Mouse (Mus musculus) lung, postnatal 14 days (tissue): ENCODE data around the gene Dhps.
A peak's percentile ranks its signal among the peaks of the same experiment; 100 is the strongest.
"Not testable (repeated sequence)": the region's sequence is repeated elsewhere in the genome, so short reads cannot be mapped to it uniquely, and the experiment has no call there.

Source experiments
- DNase-seq: peaks from one replicate; pipeline ENCODE4 v3.0.0; 2021

The Dhps gene

DNA sequence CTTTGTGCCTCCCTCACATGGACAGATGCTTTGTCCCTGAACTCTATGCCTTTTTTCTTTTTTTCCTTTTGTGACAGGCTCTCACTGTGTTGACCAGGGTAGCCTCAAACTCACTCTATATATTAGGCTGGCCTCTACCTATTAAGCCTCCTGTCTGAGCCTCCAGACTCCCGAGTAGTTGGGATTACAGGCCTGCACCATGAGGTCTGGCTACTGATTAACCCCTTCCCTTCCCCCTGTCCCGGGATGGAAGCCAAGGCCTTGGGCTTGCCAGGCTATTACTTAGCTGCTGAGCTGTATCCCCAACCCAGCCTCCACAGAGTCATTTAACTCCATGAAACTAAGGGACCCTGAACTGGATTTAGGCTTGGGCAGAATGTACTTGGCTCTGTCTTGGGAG, 6.3 kb upstream of the Dhps start:
- no peak for DNase-seq

DNA sequence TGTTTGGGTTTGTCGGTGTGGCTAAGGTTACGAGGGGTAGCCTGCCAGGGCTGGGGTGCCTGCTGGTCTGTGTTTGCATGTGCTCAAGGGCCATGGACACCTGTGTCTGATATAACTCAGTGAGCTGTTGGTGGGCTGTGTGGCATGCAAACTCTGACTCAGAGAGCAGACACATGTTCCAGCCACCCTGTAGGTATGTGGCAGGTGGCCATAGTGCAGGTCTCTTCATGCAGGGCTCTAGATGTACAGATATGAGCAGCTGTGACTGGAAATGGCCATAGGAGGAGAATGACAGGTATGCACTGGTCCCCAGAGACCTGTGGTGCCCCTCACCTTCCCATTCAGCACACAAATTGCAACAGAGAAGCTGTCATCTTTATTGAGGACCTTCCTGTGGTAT, 4.4 kb upstream of the Dhps start:
- no peak for DNase-seq

DNA sequence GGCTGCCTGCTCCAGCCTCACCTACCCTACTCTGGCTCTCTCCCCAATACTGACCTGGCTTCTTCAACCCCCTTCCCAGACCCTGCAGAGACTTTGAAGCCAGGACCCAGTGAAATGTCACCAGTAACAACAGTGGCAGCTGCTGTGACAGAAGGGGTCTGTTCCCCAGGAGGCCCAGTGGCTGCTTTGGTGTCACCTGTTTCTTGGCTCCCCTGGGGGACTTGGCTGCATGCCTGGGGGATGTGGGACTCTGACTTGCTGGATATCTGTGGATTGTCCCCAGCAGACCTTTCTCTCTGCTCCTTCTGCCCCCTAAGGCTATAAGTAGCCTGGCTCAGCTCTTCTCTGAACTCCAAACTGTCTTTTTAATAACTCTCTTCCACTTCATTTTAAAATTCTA, 3.6 kb upstream of the Dhps start, which contains the start of gene Gm5741:
Gm5741 (minus strand) TSS at position 1 of the 400 bp plus-strand sequence.
- DNase-seq: no peak

DNA sequence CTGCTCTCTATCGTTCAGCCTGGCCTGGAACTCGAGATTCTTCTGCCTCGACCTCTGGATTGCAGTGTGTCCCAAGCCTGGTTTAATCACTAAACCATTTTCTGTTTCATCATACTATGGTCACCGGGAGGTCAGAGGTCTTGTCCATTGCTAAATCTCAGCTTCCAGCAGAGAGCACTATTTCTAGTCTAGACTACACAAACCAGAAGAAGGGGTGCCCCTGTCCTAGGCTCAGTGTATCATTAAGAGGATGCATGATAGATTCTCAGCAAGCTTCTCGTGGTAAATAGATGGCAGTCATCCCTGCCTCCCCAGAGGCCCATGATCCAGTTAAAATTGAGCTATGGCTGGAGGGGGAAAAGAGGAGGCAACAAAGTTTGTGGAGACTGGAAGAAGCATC, 516 bp upstream of the Dhps start:
- DNase-seq: no peak

DNA sequence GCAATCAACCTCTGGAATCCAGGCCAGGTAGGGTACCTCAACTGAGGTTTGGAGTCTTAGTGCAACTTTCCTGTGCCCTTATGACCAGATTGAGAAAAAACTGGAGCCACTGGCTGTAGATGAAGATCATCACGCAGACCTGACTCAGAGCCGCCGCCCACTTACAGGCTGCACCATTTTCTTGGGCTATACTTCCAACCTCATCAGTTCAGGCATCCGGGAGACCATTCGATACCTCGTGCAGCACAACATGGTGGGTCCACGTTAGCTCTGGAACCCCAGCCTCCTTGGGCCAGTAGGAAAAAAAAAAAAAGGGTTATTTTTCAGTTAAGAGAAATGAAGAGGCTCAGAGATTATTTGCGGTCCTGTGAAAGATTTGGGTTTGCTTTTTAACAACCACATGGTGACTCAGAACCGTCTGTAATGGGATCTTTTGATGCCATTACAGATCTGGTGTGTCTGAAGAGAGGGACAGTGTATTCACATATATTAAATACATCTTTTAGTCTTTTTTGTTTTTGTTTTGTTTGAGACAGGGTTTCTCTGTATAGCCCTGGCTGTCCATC, 890 bp downstream of the Dhps start:
- DNase-seq: no peak

DNA sequence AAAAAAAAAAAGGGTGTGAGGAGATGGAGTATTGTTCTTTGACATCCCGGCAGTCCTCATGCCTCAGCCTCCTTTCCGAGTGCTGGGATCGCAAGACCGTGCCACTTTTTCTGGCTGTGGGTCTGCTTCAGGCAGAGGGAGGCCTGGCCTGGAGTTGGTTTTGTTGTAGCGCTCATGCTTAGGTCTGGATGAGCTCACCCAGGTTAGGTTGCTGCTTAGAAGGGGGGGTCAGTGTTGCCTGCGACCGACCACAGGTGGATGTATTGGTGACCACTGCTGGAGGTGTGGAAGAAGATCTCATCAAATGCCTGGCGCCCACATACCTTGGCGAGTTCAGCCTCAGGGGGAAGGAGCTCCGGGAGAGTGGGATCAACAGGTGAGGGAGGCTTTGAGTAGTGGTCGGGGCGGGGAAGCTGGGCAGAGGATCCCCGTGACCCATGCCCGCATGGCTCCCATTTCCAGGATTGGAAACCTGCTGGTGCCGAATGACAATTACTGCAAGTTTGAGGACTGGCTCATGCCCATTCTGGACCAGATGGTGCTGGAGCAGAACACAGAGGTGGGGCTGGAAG, 1.6 kb downstream of the Dhps start:
- DNase-seq: no peak

DNA sequence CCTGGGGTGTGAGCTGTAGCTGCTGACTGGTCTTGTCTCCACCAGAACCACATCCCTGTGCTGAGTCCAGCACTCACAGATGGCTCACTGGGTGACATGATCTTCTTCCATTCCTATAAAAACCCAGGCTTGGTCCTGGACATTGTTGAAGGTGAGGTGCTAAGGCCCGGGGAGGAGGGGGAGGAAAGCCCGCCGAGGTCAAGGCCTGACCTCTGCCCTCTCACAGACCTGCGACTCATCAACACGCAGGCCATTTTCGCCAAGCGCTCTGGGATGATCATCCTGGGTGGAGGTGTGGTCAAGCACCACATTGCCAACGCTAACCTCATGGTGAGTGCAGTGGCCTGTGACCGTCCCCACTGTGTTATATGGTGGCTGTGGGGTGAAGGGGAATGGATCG, 2.6 kb downstream of the Dhps start:
- no peak for DNase-seq

DNA sequence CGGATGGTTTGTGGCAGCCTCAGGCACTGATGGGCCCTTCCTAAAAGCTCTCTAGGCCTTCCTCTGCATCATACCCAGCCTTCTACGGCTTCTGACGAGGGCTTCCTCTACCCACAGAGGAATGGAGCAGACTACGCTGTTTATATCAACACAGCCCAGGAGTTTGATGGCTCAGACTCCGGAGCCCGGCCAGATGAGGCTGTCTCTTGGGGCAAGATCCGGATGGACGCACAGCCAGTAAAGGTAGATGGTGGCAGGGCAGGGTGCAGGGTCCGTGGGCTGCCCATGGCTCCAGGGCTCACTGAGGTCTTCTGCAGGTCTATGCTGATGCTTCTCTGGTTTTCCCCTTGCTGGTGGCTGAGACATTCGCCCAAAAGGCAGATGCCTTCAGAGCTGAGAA, 3.1 kb downstream of the Dhps start:
- no peak for DNase-seq

DNA sequence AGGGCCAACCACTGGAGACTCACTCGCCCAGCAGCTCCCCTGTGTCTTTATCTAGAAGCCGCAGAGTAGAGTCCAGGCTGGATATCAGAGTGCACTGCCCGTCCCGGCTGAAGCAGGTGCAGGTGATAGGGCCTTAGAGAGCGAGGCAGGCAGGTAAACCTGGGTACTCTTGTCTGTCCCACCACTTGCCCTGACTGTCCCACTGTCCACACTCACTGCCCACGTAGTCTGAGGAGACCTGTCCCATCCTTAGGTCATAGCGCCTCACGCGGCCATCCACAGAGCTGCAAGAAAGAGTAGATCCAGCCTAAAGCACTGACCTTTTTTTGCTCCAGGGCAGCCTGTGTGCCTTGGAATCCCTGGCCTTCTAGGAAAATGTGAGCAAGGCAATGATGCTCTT, 4.4 kb downstream of the Dhps start:
- DNase-seq: peak; percentile 66

DNA sequence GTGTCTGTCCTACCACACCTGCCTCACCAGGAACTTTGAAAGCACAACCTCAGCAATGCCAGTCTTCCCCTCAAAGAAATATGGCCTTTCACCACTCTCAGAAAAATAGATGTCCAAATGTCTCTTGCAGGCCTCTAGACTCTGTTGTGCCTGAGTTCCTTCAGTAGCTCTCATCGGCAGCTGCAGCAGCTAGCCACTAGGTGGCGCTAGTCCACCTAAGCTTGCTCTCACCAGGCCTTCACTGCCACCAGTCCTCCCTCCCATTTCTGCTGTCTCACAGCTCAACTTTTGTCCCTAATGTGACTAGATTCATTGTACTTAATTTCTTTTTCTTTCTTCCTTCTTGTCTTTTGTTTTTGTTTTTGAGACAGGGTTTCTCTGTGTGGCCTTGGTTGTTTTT, 5.4 kb downstream of the Dhps start:
- peak; percentile 84 for DNase-seq

DNA sequence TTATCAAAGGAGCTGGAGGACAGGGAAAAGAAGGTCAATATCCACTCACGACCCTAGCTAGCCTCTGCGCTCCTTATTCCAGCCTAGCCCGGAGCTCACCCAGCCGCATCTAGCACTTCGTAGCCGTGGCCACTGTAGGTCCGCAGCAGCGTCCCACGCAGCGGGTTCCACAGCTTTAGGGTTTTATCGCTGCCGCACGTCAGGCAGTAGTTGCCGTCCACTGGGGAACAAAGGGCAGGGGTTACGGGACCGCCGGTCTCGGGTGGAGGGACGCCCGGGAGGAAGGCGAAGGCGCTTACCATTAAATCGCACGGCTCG, 8.6 kb downstream of the Dhps start:
- DNase-seq: no peak

DNA sequence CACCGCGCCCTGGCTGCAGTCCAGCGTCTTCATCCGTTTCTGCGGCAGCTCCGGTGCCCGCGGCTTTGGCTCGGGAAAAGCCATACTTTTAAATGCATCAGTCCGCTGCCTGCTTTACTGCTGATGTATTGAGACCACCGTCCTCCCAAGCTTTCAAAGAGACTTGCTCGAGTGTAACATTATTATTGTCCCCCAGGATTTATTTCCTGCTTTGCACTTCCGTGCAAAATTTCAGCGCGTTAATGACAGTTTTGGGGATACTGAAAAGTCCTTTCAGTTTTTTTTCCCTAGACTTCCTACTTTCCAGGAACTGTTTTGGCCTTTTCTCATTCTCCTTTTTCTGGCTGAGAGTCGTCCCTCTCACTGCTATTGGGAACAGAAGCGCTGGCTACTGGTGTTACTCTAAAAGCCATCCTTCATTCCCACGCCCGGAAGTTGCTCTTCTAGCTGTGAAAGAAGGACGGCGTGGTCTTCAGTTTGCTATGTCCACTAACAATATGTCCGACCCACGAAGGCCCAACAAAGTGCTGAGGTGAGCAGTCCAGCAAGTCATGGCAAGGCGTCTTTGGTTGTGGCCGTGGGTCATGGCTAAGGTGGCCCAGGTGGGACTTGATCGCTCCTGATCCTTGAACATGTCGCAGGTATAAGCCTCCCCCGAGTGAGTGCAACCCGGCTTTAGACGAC, 9.1 kb downstream of the Dhps start, which contains the start of gene Wdr83os:
Wdr83os (plus strand) TSS at position 209 of the 684 bp plus-strand sequence.
- DNase-seq: peak; percentile 61

DNA sequence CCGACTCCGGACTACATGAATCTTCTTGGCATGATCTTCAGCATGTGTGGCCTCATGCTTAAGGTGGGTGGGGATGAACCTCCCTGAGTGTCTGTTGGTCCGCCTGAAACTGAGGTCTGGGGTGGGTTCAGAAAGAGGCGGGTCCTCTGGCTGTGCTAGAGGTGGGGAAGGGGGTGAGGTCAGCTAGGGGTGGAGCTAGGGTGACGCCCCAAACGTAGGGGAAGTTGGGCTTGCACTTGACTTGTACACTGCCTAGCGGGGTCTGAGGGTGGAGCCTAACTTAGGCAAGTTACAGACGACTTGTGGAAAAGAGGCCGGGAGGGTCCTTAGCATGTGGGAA, 9.6 kb downstream of the Dhps start, which contains the start of gene Wdr83:
Wdr83 (minus strand) TSS at position 91 of the 340 bp plus-strand sequence.
- peak; percentile 44 for DNase-seq

DNA sequence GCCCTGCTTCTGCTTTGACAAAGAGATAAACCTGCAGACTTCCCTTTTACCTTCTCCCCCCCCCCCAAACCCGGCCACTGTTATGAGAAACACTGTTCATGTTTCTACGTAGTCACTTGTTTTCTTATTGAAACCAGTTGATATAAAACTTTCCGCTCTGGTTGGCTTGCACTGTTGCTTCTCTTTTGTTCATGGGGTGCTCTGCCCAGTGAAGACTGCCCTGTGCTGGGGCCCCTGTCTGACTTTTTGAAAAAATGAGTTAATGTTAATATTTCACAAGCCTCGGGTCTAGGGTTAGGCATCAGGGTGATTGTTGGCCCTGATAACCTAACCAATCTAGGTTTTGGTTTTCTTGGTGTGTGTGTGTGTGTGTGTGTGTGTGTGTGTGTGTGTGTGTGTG, 10.6 kb downstream of the Dhps start:
- DNase-seq: not testable (repeated sequence)

DNA sequence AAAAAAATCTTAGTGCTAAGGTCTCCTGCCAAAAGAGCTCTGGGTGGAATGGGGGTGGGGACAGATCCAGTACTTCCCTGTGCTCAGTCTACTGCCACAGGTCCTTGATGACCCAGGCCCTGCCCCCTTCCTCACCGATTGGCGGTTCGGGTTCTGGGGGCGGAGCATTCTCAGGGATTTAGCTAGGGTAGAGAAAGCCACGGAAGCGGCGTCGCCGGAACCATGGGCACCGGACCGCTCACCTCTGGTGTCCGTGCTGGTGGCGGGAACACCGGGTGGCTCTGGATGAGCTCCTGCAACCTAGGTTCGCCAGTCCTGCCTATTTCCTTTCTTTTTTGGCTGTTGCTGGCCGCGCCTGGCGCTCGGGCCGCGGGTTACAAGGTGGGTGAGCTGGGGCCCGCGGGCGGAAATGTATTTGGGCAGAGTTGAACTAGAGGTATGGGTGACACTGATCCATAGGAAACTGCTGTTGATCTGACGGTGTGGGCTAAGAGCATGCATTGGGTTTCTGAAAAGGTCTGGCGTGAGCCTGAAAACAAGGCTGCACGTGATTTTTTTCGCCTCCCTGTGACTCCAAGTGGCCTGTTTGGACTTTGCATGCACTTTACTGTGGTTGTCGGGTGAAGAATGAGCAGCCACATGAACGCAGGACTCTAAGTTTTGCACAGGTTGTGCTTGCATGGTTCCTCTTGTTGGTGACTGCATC, 11.7 kb downstream of the Dhps start, which contains the start of gene Man2b1:
Man2b1 (plus strand) TSS at position 163 of the 706 bp plus-strand sequence.
- DNase-seq: peak; percentile 91

DNA sequence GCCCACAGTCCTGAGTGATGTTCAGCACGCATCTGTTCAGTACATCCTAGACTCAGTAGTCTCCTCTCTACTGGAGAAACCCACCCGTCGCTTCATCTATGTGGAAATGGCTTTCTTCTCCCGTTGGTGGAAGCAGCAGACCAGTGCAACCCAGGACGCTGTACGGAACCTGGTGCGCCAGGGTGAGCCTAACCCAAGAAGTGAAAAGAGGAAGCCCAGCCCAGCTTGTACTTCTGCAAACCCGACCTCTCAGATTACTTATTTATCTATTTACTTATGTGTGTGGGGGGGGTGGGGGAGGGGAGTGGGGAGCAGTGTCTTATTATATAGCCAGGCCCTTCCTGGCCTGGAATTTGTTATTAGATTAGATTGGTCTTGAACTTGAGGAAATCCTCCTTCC, 13.1 kb downstream of the Dhps start:
- no peak for DNase-seq

DNA sequence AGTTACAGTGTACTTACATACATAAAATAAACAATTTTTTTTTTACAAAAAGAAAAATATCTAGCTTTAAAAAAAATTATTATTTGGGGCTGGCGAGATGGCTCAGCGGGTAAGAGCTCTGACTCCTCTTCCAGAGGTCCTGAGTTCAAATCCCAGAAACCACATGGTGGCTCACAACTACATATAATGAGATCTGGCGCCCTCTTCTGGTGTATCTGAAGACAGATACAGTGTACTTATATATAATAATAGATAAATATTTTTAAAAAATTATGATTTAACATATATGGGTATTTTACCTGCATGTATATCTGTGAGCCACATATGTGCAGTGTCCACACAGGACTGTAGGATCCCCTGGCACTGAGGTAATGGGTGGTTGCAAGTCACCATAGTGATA, 14.7 kb downstream of the Dhps start:
- peak; percentile 17 for DNase-seq

DNA sequence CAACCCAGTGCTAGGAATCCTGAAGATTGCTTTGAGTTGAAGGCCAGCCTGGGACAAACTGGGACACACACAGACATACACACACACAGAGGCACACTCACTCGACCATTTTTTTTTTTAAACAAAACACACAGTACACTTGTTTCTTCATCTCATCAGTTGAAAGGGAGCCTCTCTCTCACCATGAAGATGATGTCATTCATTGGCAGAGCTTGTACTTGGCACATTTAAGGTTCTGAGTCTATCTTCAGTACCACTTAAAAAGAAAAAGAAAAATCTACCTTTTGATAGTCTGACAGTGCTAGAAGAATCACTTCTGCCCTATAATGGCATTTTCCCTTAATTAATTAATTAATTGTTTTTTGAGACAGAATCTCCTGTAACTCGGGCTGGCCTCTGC, 17.2 kb downstream of the Dhps start:
- no peak for DNase-seq

DNA sequence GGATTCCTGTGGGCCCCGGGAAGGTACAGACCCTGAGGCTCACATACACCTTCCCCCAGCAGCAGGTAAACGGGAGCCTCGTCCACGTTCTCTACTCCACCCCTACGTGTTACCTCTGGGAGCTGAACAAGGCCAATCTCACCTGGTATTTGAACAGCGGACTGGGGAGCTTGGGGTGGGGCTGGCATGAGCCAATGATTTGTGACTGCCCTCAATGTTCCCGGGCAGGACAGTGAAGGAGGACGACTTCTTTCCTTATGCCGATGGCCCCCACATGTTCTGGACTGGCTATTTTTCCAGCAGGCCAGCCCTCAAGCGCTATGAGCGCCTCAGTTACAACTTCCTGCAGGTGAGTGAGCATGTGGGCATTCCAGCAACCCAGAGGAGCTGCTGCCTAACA, 19.3 kb downstream of the Dhps start:
- no peak for DNase-seq

DNA sequence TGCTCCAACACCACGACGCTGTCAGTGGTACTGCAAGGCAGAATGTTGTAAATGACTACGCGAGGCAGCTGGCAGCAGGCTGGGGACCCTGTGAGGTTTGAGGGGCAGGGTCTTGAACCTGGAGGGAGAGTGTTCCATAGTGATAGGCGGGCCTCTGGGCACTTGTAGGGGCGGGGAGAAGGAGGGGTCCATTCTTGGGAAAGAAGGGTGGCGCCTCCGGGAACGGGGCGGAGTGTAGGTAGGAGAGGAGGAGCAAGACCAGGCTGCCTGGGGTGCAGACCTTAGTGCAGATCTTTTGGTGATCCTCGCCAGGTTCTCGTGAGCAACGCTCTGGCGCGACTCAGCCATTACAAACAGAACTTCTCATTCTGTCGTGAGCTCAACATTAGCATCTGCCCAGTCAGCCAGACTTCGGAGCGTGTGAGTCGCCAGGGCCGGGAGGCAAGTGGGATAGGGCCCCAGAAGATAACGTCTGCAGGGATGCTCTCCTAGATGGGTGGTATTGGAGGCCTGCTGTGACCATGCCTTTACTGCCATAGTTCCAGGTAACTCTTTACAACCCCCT, 20.1 kb downstream of the Dhps start:
- DNase-seq: no peak

DNA sequence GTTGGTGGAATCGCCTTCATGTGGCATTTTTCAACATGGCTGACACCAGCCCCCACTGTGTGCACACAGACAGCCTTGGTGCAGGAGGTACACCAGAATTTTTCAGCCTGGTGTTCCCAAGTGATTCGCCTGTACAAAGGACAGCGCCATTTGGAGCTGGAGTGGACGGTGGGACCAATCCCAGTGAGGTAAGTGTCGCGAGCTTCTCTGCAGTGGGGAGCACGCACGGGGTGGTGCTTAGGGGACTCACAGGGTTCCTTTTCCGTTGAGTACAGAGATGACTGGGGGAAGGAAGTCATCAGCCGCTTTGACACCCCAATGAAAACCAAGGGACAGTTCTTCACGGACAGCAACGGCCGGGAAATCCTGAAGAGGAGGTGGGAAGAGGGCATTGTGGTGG, 23.5 kb downstream of the Dhps start:
- no peak for DNase-seq

DNA sequence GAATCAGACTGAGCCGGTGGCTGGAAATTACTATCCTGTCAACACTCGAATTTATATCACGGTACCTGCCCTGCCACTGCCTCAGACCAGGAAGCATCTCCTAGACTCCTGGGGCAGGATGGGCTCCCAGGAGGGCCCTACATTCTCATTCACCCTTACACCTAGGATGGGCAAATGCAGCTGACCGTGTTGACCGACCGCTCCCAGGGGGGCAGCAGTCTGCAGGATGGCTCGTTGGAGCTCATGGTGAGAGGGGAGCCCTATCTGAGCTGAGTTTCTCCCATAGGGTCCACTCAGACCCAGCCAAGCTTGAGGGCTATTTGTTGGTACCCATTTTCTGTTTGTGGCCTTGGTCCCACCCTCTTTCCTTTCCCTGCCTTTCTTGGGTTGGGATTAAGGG, 24.0 kb downstream of the Dhps start:
- no peak for DNase-seq

DNA sequence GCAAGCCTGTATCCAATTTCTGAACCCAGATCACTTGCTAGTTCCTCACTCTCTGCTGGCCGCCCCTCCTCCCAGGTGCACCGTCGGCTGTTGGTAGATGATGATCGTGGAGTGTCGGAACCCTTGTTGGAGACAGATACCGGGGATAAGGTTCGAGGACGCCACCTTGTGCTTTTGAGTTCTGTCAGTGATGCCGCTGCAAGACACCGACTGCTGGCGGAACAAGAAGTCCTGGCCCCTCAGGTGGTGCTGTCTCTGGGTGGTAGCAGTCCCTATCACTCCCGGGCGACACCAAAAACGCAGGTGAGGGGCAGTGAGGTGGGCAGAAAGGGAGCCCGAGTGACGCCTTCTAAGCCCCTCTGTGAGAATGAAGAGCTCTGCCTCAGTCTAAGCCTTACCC, 24.6 kb downstream of the Dhps start:
- no peak for DNase-seq

DNA sequence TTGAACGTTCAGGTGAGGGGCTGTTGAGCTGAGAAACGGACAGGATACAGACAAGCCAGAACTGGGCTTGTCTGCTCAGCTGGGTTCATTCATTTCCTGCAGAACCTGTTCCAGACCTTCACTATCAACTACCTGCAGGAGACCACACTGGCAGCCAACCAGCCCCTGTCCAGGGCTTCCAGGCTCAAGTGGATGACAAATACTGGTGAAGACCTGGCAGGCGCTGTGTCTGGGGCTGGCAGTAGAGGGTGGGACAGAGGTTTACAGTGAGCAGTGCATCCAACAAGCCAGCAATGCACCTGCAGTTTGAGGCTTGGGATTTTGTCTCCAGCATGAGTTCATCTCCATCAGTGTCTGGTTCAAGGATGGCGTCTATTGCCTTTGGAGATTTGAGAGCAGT, 25.3 kb downstream of the Dhps start:
- no peak for DNase-seq
